Mouse (Mus musculus): Measurements from ENCODE around the gene Mthfsd.

The Mthfsd gene

GRCm38 (mm10) chr8:121121704-121122103 lies 13.5 kb upstream of the Mthfsd start:
- DNase-seq (ENCODE audit: low spot score) = no peak

- no peak for DNase-seq (ENCODE audit: low spot score)
Measured at GRCm38 (mm10) chr8:121120456-121121419, 12.5 kb upstream of the Mthfsd start.

GRCm38 (mm10) chr8:121119635-121120455 lies 11.7 kb upstream of the Mthfsd start:
- no peak for DNase-seq (ENCODE audit: low spot score)

DNA sequence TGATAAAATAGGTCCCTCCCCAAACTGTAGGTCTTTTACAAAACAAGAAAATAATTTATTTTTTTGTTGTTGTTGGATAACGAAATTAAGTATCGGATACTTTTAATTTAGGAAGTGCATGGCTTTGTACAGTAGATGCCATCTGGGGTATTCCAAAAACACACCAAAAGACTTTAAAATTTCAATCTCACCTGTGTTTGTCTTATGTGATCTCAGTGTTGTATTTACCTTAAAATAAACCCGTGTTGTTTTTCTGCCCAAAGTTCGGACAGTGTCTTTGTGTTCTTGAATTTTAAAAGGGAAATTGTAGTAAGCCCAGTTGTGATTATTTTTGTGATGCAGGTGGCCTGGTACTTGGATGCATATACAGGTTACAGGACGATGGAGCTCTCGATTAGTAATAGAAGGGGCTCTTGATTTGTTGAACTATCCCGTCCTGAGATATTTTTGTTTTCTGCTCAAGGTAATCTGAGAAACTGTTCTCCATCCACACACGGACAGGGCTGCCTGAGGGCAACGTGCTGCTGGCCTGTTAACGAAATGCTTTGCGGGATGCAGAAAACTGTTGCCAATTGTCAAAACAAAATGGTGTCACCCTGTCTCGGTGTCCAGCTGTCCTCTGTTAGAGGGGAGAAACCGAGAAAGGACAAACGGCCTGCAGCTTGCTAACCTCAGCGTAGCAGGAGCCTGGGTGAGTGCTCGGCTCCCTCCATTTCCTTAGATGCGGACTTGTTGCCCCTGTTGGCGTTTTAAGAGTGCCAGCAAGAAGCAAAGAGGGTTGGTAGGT lies 10.6 kb upstream of the Mthfsd start:
- no peak for DNase-seq (ENCODE audit: low spot score)

GRCm38 (mm10) chr8:121117906-121118305 lies 9.7 kb upstream of the Mthfsd start:
- DNase-seq (ENCODE audit: low spot score) = no peak

- DNase-seq (ENCODE audit: low spot score) = no peak
Measured at GRCm38 (mm10) chr8:121117186-121117651, 9.0 kb upstream of the Mthfsd start.

DNA sequence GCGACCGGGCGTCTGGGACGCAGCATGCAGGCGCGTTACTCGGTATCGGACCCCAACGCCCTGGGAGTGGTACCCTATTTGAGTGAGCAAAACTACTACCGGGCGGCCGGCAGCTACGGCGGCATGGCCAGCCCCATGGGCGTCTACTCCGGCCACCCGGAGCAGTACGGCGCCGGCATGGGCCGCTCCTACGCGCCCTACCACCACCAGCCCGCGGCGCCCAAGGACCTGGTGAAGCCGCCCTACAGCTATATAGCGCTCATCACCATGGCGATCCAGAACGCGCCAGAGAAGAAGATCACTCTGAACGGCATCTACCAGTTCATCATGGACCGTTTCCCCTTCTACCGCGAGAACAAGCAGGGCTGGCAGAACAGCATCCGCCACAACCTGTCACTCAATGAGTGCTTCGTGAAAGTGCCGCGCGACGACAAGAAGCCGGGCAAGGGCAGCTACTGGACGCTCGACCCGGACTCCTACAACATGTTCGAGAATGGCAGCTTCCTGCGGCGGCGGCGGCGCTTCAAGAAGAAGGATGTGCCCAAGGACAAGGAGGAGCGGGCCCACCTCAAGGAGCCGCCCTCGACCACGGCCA lies 8.5 kb upstream of the Mthfsd start:
- DNase-seq (ENCODE audit: low spot score) = no peak

DNA sequence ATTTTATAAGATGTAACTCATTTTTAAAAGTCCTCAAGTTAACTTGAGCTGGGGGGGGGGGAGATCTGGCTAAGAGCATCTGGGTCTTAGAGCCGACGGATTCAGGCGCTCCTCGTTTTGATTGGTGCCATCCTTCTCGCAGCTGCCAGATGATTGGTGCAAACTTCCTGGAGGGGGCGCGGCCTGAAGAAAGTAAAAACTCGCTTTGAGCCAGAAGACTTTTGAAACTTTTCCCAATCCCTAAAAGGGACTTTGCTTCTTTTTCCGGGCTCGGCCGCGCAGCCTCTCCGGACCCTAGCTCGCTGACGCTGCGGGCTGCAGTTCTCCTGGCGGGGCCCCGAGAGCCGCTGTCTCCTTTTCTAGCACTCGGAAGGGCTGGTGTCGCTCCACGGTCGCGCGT lies 7.8 kb upstream of the Mthfsd start, which contains the start of gene Foxc2:
TSS of gene Foxc2 (plus strand) at position 224 of the 400 bp plus-strand sequence.
- peak; percentile 81 for DNase-seq (ENCODE audit: low spot score)

GRCm38 (mm10) chr8:121115136-121115535 lies 6.9 kb upstream of the Mthfsd start:
- DNase-seq (ENCODE audit: low spot score) = no peak

DNA sequence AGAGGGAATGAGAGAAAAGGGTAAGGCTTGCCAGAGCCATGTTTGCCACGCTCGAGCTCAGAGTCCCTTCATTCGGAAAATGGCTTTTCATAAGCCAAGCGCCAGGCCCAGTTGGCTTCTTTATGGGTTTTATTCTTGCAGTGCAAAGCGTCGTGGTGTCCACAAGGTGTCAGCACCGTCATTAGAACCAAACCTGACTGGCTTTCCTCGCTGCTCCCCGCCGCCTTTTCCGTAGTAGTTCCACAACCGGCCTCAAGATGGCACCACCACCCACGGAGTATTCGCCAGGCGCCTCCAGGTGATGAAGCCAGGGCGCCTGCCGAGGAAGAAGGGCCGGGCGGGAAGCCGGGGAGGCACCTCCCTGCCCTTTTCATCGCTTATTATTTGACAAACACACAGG lies 5.1 kb upstream of the Mthfsd start:
- peak; percentile 81 for DNase-seq (ENCODE audit: low spot score)

DNA sequence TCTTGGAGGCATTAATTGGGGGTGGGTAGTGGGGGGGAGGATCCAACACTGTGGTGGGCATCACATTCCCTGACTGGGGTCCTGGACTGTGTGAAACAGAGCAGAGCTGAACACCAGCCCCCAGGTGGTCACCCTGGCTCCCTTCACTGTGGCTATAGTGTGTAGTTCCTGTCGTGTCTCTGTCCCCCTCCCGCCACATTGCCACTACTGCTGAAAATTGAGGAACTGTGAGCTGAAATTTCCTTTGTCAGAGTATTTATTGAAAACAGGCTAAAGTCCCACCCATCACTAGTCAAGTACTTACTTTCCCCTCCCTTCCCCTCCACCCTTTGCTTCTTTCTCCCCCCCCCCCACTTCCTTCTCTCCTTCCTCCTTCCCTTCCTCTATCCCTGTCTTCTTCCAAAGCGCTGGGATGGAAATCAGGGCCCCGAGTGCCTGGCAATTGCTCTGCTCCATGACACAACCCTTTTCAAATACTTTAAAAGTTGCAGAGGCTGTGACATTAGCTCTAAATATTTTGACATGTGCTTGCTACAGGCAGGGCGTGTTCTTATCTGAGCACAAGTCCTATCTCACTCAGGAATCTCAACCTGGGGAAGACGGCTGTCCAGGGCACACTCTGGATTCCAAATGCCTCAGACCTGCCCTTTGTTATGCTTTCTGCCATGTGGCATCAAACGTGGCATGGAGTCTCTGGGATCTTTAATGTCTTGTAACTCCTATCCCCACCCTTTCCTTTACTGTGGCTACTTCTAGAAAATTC lies 3.1 kb upstream of the Mthfsd start:
- no peak for DNase-seq (ENCODE audit: low spot score)

DNA sequence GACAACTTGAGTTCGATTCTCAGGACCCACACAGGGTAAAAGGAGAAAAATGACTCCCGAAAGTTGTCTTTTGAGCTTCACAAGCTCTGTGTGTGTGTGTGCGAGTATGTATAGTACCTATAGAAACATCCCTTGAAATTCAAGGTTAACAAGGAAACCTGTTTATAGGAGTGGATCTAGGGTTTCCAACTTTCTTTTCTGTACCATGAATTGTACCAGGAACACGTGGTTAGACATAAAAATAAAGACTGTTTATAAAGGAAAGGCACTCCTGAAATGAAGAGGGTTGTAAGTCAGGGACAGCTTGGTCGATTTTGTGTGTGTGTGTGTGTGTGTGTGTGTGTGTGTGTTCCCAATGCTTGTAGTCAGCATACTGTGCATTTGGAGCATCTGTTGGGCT lies 465 bp upstream of the Mthfsd start:
- DNase-seq (ENCODE audit: low spot score) = no peak

- DNase-seq (ENCODE audit: low spot score) = no peak
Measured at GRCm38 (mm10) chr8:121104049-121104818, 4.0 kb downstream of the Mthfsd start.

GRCm38 (mm10) chr8:121093496-121093895 lies 14.7 kb downstream of the Mthfsd start:
- no peak for DNase-seq (ENCODE audit: low spot score)

- peak; percentile 54 for DNase-seq (ENCODE audit: low spot score)
Measured at GRCm38 (mm10) chr8:121092627-121093026, 15.6 kb downstream of the Mthfsd start.

DNA sequence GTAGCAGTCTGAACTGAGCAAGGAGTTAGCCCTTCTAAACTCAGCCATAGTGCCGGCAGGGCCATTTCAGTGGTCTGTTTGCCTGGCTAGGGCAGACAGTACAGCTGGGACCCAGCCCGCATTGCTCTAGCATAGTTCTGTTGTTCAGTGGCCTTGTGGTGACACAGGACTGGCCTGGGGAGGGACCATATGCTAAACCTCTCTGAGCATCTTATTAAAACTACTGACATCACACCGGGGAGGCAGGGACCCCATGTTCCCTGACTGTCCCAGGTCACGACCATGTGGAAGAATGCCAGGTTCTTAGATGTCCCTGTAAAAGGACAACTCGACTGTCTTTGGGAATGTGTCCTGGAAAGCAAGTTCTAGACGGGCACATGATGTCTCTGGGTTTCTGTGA lies 16.1 kb downstream of the Mthfsd start:
- DNase-seq (ENCODE audit: low spot score) = no peak

DNA sequence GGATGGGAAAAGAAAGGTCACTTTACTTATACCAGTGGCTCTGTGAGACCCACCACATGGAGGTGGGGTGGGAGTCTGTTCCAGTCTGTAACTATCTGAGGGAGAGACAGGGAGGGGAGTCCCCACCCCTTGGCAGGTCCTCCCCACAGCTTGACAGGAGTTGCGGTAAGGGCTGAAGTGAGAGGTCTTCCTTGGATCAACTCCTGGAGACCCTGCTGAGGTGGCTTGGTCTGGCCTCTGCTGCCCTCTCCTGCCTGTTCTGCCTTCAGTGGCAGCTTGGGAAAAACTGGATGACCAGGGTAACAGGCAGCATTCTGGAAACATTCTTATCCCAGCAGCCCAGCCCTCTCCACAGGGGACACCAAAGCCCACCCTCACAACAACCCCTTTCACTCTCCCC lies 17.5 kb downstream of the Mthfsd start:
- DNase-seq (ENCODE audit: low spot score) = no peak

DNA sequence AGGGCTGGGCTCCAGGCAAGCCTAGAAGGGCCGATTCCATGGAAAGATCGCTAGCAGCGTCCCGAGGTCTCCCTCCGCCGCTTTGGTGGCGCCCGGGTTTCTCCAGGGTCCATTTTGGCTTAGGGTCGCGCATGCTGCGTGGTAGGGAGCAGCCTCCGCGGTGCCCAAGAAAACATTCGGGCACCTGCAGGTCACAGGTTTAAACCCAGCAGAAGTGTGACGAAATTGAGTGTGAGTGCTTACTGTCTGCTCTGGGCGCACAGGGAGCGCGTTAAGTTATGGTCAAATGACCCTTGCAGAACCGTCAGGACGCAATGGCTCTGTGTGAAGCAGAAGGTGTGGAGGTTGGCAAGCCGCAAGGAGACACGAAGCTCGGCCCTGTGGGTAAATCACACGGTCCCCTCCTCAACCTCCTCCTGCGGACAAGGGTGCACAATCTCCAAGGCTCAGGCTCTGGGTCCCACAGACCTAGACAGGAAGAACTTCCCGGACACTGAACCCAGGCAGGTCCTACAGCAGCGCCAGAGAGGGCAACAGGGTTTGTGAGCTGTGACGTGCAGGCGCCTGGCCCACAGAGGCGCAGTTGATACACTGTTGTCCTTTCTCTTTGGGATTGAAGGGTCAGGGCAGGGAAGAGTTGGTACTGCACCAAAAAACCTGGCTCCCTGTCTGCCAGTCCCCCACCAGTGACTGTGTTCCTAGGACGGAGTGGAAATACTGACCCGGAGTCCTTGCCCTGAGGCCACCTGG lies 18.4 kb downstream of the Mthfsd start:
- DNase-seq (ENCODE audit: low spot score) = no peak

All from ovary, adult 18-20 months (tissue).